Mouse (Mus musculus) brain, adult 2 months (tissue): ENCODE results near the gene Atf7ip2.

Source experiments
- DNase-seq: peaks from one replicate; pipeline ENCODE4 v3.0.0; 2011; ENCODE audit warnings: low read depth, low spot score

Atf7ip2 gene

DNA sequence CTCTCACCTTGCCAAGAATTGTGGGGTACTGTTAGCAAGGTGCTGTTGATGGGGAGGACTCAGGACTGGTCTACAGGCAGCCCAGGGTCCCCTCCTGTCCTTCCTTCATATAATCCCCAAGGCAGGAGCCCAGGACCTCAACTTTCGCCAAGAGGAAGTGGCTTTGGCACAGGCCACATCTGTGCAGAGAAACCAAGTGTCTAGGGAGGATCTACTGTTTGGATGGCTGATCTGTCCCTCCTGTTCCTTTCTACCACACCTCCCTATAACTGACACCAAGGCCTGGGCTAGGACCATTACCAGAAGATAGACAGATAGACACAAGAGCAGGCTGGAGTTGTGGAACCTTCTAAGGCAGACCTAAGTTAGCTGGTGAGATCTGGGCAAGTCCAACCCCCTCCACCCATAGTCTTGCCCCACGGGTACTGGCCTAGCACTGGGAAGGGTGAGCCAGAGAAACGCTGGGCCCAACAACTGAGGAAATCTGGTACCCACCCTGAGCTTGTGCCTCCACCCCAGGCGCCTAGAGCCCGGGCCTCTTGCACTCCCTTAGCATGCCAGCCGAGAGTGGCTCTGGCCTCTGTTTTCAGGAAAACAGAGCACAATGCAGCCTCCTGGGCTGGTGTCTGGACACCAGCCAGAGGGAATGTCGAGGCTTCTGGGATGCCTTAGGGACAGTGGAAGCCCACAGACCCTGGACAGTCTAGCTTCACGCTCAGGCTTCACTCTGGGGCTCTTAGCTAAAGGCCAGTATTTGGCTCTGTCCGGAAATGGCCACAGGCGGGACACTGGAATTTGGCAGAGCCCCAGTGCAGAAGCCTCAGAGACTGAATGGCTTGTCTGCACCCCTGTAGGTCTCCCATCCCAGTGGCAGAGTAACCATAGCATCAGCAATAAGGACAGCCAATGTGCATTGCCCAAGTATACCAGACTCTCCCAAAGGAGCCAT lies 105.5 kb downstream of the Atf7ip2 start:
- no peak for DNase-seq

DNA sequence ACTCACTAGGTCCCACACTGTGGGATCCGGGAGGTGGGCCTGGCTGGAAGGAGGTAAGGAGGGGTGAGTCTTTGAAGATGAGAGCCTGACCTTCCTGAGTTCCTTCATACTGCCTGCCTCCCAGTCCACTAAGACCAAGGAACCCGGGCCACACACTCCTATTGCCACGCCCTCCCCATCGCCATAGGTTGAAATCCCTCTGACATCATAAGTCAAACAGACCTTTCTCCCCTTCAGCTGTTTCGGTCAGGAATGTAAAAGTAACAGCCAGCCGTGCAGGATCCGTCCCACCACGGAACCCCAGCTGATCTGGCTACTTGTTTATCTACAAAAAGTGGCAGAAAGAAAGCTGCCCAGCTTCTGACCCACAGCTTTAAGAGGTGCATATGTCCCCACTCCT lies 107.1 kb downstream of the Atf7ip2 start:
- no peak for DNase-seq

DNA sequence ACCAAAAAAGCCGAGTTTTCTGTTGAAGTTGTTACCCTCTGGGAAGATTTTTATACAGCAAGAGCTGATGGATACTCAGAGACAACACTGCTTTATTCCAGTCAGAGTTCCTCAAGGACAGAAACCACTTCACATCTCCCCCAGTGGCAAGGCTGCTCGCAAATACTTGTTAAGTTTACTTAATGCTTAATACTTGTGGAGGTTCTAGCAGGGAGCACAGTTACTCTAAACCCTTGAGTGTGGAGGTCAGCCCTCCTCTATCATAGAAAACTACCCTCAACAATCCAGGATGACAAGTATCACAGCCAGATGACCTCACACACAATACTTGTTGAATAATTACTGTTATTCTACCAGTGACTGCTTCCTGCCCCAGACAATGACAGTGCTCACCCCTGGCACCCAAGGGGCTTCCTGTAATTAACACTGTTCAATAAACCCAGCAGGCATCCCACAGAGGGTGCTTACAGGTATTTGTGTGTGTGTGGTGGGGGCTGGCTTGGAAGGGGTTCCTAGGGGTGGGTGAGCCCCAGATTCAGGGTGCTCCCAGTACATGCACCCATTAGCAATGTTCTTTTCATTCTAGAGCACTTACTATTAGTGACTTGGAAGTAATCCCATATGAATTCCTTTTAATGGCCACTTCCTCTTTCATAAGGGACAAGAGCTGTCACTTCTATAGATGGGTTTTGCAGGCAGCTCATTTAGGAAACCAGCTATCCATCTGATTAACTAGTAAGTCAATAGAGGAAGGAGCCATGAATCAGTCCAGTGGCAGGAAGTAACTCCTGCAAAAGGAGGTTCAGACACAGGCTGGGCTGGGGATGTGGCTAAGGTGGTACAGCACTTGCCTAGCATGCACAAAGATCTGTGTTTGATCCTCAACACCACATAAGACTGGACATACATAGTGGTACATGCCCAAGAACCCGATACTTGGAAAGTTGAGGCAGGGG lies 108.0 kb downstream of the Atf7ip2 start:
- no peak for DNase-seq
